Mouse (Mus musculus) limb, embryonic 10.5 days (tissue): Measurements from ENCODE around the gene Tas2r119. TPM values are rescaled to one million over a fixed set of nuclear protein-coding genes. Genes with fewer than 3 reads are reported as not detected.

ENCODE experiments used
- polyA plus RNA-seq: library from polyadenylated mRNA; unstranded; fragments of >200 nt; fragmentation: Nextera tagmentation; extraction: Ambion mirVana; gene quantifications from 2 replicates; pipeline ENCODE4 v1.2.1, GENCODE M21; 2016

Tas2r119 gene
- polyA plus RNA-seq, 1 experiment from 2014 or later: 0.14 TPM

Other genes starting within 250 kb of the Tas2r119 start
- 19.5 and 22.6 TPM in 2 replicates for gene Sema5a, start 67.5 kb downstream of the Tas2r119 start, polyA plus RNA-seq